Mouse (Mus musculus) heart, embryonic 14.5 days (tissue): Measurements from ENCODE around the gene Nuak1. TPM values are rescaled to one million over a fixed set of nuclear protein-coding genes. Genes with fewer than 3 reads are reported as not detected.

Experiments used
- ATAC-seq: fragments of 200-750 bp; cut with Nextera tagmentation; 2 replicates; pipeline ENCODE4 v1.8.0; 2017; ENCODE audit warnings: low read depth, moderate TSS enrichment; ENCODE audit not compliant: insufficient number of reproducible peaks, insufficient read depth, low FRiP score
- H3K27ac ChIP-seq, 2 experiments: fragments of 200-500 bp in 1 of 2; fragments of 300-500 bp in 1 of 2; sonication (generic) in 1 of 2; replicated peaks in 1 of 2; 2 replicates each; pipeline ENCODE4 v1.5.1; 2012 to 2014; ENCODE audit warnings: low read depth in 2 of 2, low read length in 2 of 2, control low read depth in 1 of 2, mild to moderate bottlenecking in 1 of 2, mixed read lengths in 1 of 2; ENCODE audit not compliant: control insufficient read depth in 1 of 2, insufficient read depth in 1 of 2
- H3K27me3 ChIP-seq: fragments of 300-500 bp; sonication (generic); 2 replicates; pipeline ENCODE4 v1.6.1; 2014; ENCODE audit warnings: mild to moderate bottlenecking, low read length, control low read depth; ENCODE audit not compliant: control insufficient read depth, insufficient read depth
- H3K36me3 ChIP-seq: fragments of 300-500 bp; sonication (generic); 2 replicates; pipeline ENCODE4 v1.6.1; 2014; ENCODE audit warnings: mild to moderate bottlenecking, control low read depth, low read length, mixed read lengths; ENCODE audit not compliant: control insufficient read depth, insufficient read depth
- H3K4me1 ChIP-seq, 2 experiments: fragments of 200-500 bp in 1 of 2; fragments of 300-500 bp in 1 of 2; sonication (generic) in 1 of 2; 2 replicates each; pipeline ENCODE4 v1.6.1; 2012 to 2014; ENCODE audit warnings: low read length in 2 of 2, control low read depth in 1 of 2, mixed read lengths in 1 of 2; ENCODE audit not compliant: control insufficient read depth in 2 of 2, insufficient read depth in 2 of 2
- H3K4me2 ChIP-seq: fragments of 300-500 bp; sonication (generic); 2 replicates; pipeline ENCODE4 v1.6.1; 2014; ENCODE audit warnings: mild to moderate bottlenecking, low read length
- H3K4me3 ChIP-seq, 2 experiments: fragments of 200-500 bp in 1 of 2; fragments of 300-500 bp in 1 of 2; sonication (generic) in 1 of 2; 2 replicates each; pipeline ENCODE4 v1.5.1; 2012 to 2014; ENCODE audit warnings: low read length in 2 of 2, mild to moderate bottlenecking in 2 of 2, control low read depth in 1 of 2, low read depth in 1 of 2, moderate library complexity in 1 of 2; ENCODE audit not compliant: control insufficient read depth in 1 of 2, insufficient read depth in 1 of 2
- H3K9ac ChIP-seq: fragments of 300-500 bp; sonication (generic); 2 replicates; pipeline ENCODE4 v1.6.1; 2014; ENCODE audit warnings: mild to moderate bottlenecking, low read length
- H3K9me3 ChIP-seq: fragments of 300-500 bp; sonication (generic); 2 replicates; pipeline ENCODE4 v1.6.1; 2016; ENCODE audit warnings: low read length, control low read depth; ENCODE audit not compliant: control insufficient read depth
- WGBS: fragments of 180-500 bp; shearing (Covaris S2); extraction: QIAGEN DNeasy Blood & Tissue Kit; methylation state at CpG from one replicate; pipeline ENCODE4 v1.1.7; 2014; 5-methylcytosine and 5-hydroxymethylcytosine counted together
- polyA plus RNA-seq: library from polyadenylated mRNA; unstranded; fragments of >200 nt; fragmentation: Nextera tagmentation; extraction: Ambion mirVana; gene quantifications from 2 replicates; pipeline ENCODE4 v1.2.1, GENCODE M21; 2014

Gene Nuak1
- polyA plus RNA-seq, 1 experiment from 2014 or later: 3.4 TPM

GRCm38 (mm10) chr10:84420589-84420988 is 19.8 kb downstream of the Nuak1 start:
- Histone ChIP-seq H3K4me2 (no peak overlapping the region), H3K4me3 (no peak overlapping the region), H3K4me1 (peaks cover 24 to 49% of the 10 kb centered on the region in 2 experiments), H3K9me3 (no peaks in the 10 kb centered on the region), H3K9ac (no peak overlapping the region), H3K27ac (no peak overlapping the region), H3K27me3 (no peaks in the 10 kb centered on the region), H3K36me3 (peaks cover 15% of the 10 kb centered on the region)
- WGBS: 91% methylated on average over 6 of the region's 6 CpGs
- no peak for ATAC-seq

- peaks cover 19% of the 10 kb centered on the region for H3K36me3 ChIP-seq
- no peak overlapping the region for H3K4me2 ChIP-seq
- no peaks in the 10 kb centered on the region for H3K27me3 ChIP-seq
- no peak overlapping the region for H3K9ac ChIP-seq
- ATAC-seq: no peak
- no peaks in the 10 kb centered on the region for H3K9me3 ChIP-seq
- peaks cover 15 to 39% of the 10 kb centered on the region in 2 experiments for H3K4me1 ChIP-seq
- H3K27ac ChIP-seq: peak overlapping the region in 1 of 2 experiments; percentile 36; a peak in 1 of 4 replicates
- H3K4me3 ChIP-seq: no peak overlapping the region
Observed at GRCm38 (mm10) chr10:84418421-84418820, 22.0 kb downstream of the Nuak1 start.

GRCm38 (mm10) chr10:84416752-84417151 is 23.6 kb downstream of the Nuak1 start:
- WGBS: 41% methylated on average over 8 of the region's 8 CpGs
- H3K4me2 ChIP-seq: peak overlapping the region; percentile 17; the same call in 1 of the 2 replicates
- no peak for ATAC-seq

GRCm38 (mm10) chr10:84414981-84415700 is 25.3 kb downstream of the Nuak1 start:
- Histone ChIP-seq H3K9me3 (no peaks in the 10 kb centered on the region), H3K4me1 (peaks cover 37 to 69% of the 10 kb centered on the region in 2 experiments), H3K36me3 (peaks cover 6% of the 10 kb centered on the region; the same call in 1 of the 2 replicates), H3K27me3 (no peaks in the 10 kb centered on the region), H3K4me3 (no peak overlapping the region), H3K4me2 (no peak overlapping the region), H3K9ac (no peak overlapping the region), H3K27ac (no peak overlapping the region)
- no peak for ATAC-seq
- 90% methylated on average over 8 of the region's 8 CpGs for WGBS

More at GRCm38 (mm10) chr10:84416752-84417151, 23.6 kb downstream of the Nuak1 start:
- H3K9ac ChIP-seq: peak overlapping the region; percentile 53
- H3K4me1 ChIP-seq: peaks cover 21 to 53% of the 10 kb centered on the region in 2 experiments
- no peak overlapping the region for H3K4me3 ChIP-seq
- no peaks in the 10 kb centered on the region for H3K9me3 ChIP-seq
- peaks cover 17% of the 10 kb centered on the region for H3K36me3 ChIP-seq
- H3K27ac ChIP-seq: peak overlapping the region; percentile 74 to 92
- no peaks in the 10 kb centered on the region for H3K27me3 ChIP-seq

GRCm38 (mm10) chr10:84413310-84413709 is 27.1 kb downstream of the Nuak1 start:
- H3K4me3 ChIP-seq: no peak overlapping the region
- H3K36me3 ChIP-seq: peaks cover 12% of the 10 kb centered on the region
- no peak overlapping the region for H3K9ac ChIP-seq
- H3K9me3 ChIP-seq: no peaks in the 10 kb centered on the region
- no peak overlapping the region for H3K4me2 ChIP-seq
- H3K4me1 ChIP-seq: peaks cover 42 to 72% of the 10 kb centered on the region in 2 experiments
- no peaks in the 10 kb centered on the region for H3K27me3 ChIP-seq
- H3K27ac ChIP-seq: peak overlapping the region in 1 of 2 experiments; percentile 3; a peak in 1 of 4 replicates
- 65% methylated on average over 6 of the region's 6 CpGs for WGBS
- no peak for ATAC-seq

- no peaks in the 10 kb centered on the region for H3K9me3 ChIP-seq
- WGBS: 83% methylated on average over 12 of the region's 12 CpGs
- ATAC-seq: no peak
Observed at GRCm38 (mm10) chr10:84412326-84412962, 28.0 kb downstream of the Nuak1 start.

GRCm38 (mm10) chr10:84411122-84412105 is 29.0 kb downstream of the Nuak1 start:
- ATAC-seq: no peak
- peak overlapping the region; percentile 46 to 83 for H3K27ac ChIP-seq
- peaks cover 27% of the 10 kb centered on the region for H3K36me3 ChIP-seq
- 40% methylated on average over 16 of the region's 16 CpGs for WGBS
- peak overlapping the region; percentile 55 for H3K9ac ChIP-seq
- H3K4me2 ChIP-seq: peak overlapping the region; percentile 19; the same call in 1 of the 2 replicates
- H3K4me1 ChIP-seq: peaks cover 35 to 58% of the 10 kb centered on the region in 2 experiments
- no peak overlapping the region for H3K4me3 ChIP-seq
- no peaks in the 10 kb centered on the region for H3K27me3 ChIP-seq
- H3K9me3 ChIP-seq: no peaks in the 10 kb centered on the region

More at GRCm38 (mm10) chr10:84412326-84412962, 28.0 kb downstream of the Nuak1 start:
- Histone ChIP-seq H3K9ac (peak overlapping the region; percentile 55; the same call in 1 of the 2 replicates), H3K27me3 (no peaks in the 10 kb centered on the region), H3K27ac (peak overlapping the region; percentile 46 to 83; a peak in 2 of 4 replicates), H3K4me1 (peaks cover 42 to 67% of the 10 kb centered on the region in 2 experiments), H3K36me3 (peaks cover 17% of the 10 kb centered on the region), H3K4me2 (no peak overlapping the region), H3K4me3 (no peak overlapping the region)
